Mouse (Mus musculus) yolk sac, embryonic 10.5 days (tissue): ENCODE measurements around the gene Rbms2.

Source experiments
- DNase-seq: peaks from one replicate; pipeline ENCODE4 v3.0.0-alpha.2; 2017; ENCODE audit warnings: low spot score

Gene Rbms2

DNA sequence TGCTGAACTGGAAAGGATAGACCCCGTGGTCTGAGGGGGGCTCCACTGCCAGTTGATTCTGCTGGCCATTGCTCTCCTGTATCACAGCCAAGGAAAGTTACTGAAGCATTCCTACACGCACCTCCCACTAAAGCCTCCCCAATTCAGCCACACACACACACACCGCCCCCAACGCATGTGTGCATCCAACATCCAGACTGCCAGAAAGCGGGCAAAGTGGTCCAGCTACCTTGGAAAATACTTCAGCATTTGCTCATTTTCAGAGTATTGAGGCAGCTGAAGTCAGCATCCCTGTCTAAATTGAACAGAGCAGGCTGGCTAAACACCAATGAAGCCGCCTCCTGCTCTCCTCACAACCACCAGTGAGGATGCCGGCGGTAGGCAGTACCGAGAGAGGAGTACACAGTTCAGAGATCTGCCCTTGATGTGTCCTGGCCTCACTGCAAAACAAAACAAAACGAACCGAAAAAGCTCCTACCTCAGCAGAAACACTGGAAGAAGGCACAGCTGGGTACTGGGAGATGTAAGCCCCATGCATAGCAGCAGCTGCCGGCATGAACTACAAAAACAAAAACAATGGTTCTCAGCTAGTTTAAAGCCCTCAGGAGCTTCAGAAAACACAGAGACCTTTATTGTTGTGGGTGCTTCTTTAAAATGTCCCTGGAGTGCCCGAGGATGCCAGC is 46.3 kb downstream of the Rbms2 start:
- DNase-seq = no peak

GRCm38 (mm10) chr10:128131812-128132211 is 48.3 kb downstream of the Rbms2 start:
- no peak for DNase-seq

DNA sequence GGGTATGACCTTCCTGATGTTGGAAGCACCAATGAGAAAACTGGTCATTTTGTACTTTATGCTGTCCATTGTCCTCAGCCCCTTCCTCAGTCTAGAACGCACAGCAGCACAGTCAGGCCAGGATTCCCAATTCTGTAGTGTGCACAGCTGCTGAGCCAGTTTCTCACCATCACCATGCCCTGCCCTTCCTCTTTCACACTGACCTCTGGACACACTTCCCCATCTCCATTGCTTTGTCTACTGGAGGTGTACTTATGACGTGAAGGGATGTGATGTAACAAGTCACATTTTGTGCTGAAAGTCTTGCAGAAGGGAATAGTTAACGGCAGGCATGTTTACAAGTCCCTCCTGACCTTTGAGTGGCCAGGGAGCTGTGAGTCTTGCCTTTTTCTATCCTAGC is 48.8 kb downstream of the Rbms2 start:
- DNase-seq = peak; percentile 36

DNA sequence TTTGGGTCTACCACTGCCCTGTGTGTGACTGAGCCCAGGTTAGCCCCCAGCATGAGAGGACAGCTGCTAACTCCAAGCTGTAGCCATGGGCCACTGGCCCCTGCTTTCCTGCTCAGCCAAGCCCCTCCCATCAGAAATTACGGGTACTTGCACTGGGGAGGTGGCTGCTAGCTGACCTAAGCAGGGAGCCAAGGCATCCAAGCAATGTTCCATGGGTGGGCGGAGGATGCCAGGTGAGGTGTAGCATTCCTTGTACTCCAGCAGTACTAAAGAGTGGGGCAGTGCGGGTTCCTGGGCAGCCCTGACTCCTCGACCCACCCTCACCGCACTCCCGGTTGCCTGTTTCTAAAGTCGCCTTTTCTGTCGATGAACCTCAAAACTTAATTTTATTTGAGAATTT is 52.0 kb downstream of the Rbms2 start:
- no peak for DNase-seq

DNA sequence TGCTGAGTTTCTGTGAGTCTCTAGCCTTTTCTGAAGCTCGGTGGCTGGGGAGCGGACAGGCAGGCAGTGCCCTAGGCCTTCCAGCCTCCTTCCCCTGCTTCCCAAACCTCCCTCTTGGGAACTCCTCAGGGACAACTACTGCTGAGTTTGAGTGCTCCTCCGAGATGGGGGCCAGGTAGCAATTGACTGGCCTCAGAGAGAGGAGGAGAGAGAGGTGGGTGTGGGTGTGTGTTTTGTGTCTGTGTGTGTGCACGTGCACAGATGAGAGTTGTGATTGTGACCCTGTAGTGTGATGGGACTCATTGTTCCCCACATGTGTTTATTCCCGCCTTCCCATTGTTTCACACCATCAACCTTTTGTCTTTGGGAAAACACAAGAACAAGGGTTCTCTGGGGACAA is 52.6 kb downstream of the Rbms2 start:
- no peak for DNase-seq

- no peak for DNase-seq
Observed at GRCm38 (mm10) chr10:128125951-128126350, 54.1 kb downstream of the Rbms2 start.

DNA sequence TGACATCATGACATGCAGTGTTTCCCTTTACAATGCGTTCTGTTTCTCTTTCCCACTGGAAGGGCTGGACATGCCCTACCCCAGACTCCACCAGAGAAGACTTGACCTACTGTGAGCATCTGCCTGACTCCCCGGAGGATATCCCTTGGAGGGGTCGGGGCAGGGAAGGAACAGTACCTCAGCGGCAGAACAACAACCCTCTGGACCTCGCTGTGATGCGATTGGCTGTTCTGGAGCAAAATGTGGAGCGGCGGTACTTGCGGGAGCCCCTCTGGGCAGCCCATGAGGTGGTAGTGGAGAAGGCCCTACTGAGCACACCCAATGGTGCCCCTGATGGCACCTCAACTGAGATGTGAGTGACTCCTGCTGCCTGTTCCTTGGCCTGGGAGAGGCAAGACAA is 55.3 kb downstream of the Rbms2 start:
- DNase-seq = no peak

DNA sequence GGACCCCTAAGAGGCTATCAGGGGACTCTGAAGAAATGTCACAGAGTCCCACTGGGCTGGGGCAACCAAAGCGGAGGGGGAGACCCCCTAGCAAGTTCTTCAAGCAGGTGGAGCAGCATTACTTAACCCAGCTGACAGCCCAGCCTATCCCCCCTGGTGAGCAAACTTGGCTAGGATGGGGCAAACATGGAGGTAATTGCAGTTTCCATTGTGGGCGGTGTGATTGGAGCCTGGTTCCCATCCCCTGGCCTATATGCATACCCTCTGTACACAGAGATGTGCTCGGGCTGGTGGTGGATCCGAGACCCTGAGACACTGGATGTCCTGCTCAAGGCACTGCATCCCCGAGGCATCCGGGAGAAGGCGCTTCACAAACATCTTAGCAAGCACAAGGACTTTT is 56.3 kb downstream of the Rbms2 start:
- DNase-seq = no peak

DNA sequence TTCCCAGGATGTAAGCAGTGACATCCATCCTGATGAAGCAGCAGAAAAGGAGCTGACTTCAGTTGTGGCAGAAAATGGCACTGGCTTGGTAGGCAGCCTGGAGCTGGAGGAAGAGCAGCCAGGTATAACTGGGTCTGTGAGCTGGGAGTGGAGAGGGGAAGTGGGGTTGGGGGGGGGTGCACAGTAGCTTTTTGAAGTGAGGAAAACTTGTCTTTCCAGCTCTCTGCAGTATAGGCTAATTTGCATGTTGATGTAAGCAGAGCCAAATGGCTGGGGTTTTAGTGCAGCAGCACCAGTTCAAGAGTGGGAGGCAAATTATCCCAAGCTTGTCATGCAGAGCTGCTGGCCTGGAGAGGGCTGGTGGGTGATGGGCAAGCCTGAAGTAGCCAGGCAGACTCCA is 68.9 kb downstream of the Rbms2 start:
- DNase-seq = no peak

DNA sequence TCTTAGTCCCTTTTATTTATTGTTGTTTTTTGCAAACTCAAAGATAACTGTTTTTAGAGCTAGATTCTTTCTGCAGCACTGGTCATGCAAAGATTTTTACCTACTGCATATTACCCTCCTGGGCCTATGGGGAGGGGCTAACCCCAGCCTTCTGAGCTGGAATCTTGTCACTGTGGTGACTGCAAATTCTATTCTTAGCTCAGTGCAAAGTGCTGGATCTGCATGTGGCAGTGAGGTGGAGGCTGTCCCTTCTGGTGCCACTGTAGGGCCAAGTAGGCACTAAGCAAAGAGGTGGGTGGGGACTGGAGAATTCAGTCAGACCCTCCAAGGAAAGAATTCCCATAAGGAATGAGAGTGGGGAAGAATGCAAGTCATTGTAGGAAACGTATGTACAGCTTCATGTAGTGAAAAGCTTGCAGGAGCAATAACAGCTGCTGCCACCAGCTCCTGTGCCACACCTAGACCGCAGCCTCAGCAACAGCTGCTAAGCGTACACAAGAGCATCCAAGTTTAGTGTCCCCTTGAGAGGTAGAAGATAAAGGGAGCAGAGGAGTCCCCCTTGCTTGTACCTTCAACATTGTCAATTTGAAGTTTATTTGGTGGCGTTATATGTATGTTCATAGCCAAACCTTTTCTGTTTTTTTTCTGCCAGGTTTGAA is 69.9 kb downstream of the Rbms2 start:
- DNase-seq = no peak

GRCm38 (mm10) chr10:128097587-128097971 is 82.5 kb downstream of the Rbms2 start:
- DNase-seq = no peak

DNA sequence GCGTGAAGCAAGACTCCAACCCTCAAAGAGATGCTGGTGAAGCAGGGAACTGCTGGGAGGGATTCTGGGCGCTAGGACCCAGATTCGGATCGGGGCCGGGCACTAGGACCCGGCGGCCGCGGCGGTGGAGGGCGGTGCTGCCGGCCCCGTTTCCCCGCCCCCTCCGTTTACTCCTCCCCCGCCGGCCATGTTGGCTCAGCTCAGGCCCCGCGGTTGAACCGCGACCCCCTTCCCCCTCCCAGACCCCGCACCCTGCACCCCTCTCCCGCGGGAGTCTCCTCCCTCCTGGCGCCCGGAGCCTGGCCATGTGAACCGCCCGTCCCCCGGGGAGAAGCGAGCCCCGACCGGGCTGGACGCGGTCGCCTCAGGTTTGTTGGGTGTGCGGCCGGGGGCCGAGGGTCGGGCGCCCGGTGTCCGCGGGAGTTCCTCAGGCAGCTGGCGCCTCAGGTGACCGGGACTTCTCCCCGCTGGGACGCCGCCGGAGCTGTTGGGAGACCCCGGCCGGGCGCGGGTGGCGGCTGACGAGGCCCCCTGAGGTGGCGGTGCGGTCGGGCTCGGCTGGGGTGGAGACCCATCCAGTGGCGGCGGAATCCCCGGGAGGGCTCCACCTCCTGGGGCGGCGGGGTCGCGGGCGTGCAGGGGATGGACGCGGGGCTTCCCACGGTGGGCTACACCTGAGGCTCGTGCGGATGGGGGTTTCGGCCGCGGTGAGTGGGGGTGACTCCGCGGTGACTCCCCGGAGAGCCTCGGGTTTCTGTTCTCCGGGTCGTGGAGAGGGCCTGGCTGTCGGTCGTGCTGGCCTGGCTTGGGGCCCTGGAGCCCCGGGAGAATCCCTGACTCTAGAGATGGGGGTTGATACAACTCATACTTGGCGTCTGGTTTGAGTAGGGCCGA is 83.2 kb downstream of the Rbms2 start:
- DNase-seq = peak; percentile 84

DNA sequence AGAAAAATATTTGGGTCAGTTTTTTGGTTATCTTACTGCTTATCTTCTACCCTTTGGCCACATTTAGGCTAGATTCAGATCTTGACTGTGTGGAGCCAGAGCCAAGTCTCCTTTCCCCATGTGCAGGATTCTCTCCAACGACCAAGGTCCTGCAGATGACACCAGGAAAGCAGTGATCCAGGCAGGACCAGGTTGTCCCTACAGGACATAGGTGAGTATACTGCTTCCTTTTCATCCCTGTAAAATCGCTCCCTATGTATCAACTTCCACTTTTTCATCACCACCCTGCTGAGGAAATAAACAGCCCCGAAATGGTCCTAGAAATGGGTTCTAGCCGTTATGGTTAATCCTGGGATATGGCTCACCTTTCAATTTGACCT is 83.8 kb downstream of the Rbms2 start:
- no peak for DNase-seq

GRCm38 (mm10) chr10:128095003-128095636 is 85.0 kb downstream of the Rbms2 start:
- peak; percentile 50 for DNase-seq

GRCm38 (mm10) chr10:128094340-128094968 is 85.6 kb downstream of the Rbms2 start:
- peak; percentile 91 for DNase-seq

- DNase-seq = no peak
Observed at GRCm38 (mm10) chr10:128093496-128094294, 86.4 kb downstream of the Rbms2 start.

GRCm38 (mm10) chr10:128092506-128093495 is 87.3 kb downstream of the Rbms2 start:
- peak; percentile 91 for DNase-seq

- DNase-seq = peak; percentile 90
Observed at GRCm38 (mm10) chr10:128091564-128092505, 88.3 kb downstream of the Rbms2 start, which contains the start of gene Baz2a. Gene Baz2a (plus strand): TSS chr10:128091577.
